Mouse (Mus musculus) intestine, embryonic 15.5 days (tissue): Measurements from ENCODE around the gene Kif5a. TPM values are rescaled to one million over a fixed set of nuclear protein-coding genes. Genes with fewer than 3 reads are reported as not detected.

Experiments
- ATAC-seq: fragments of 200-750 bp; cut with Nextera tagmentation; 2 replicates; pipeline ENCODE4 v1.8.0; 2017; ENCODE audit warnings: moderate TSS enrichment, moderate library complexity
- H3K27ac ChIP-seq: fragments of 300-500 bp; sonication (generic); 2 replicates; pipeline ENCODE4 v1.5.1; 2015; ENCODE audit warnings: mild to moderate bottlenecking, inconsistent platforms
- H3K27me3 ChIP-seq: fragments of 300-500 bp; sonication (generic); replicated peaks from 2 replicates; pipeline ENCODE4 v1.6.1; 2015; ENCODE audit warnings: inconsistent platforms
- H3K36me3 ChIP-seq: fragments of 300-500 bp; sonication (generic); 2 replicates; pipeline ENCODE4 v1.6.1; 2015; ENCODE audit warnings: inconsistent platforms
- H3K4me1 ChIP-seq: fragments of 300-500 bp; sonication (generic); replicated peaks from 2 replicates; pipeline ENCODE4 v1.6.1; 2015; ENCODE audit warnings: inconsistent platforms
- H3K4me2 ChIP-seq: fragments of 300-500 bp; sonication (generic); replicated peaks from 2 replicates; pipeline ENCODE4 v1.6.1; 2015; ENCODE audit warnings: mild to moderate bottlenecking, inconsistent platforms
- H3K4me3 ChIP-seq: fragments of 300-500 bp; sonication (generic); replicated peaks from 2 replicates; pipeline ENCODE4 v1.5.1; 2015; ENCODE audit warnings: inconsistent platforms
- H3K9ac ChIP-seq: fragments of 300-500 bp; sonication (generic); 2 replicates; pipeline ENCODE4 v1.6.1; 2015; ENCODE audit warnings: inconsistent platforms
- H3K9me3 ChIP-seq: fragments of 300-500 bp; sonication (generic); 2 replicates; pipeline ENCODE4 v1.6.1; 2016; ENCODE audit warnings: inconsistent platforms
- WGBS: fragments of 180-500 bp; shearing (Covaris S2); methylation state at CpG from one replicate; pipeline ENCODE4 v1.1.7; 2015; 5-methylcytosine and 5-hydroxymethylcytosine counted together
- polyA plus RNA-seq: library from polyadenylated mRNA; unstranded; fragments of >200 nt; fragmentation: Nextera tagmentation; extraction: Ambion mirVana; gene quantifications from 2 replicates; pipeline ENCODE4 v1.2.1, GENCODE M21; 2015

Kif5a gene
- polyA plus RNA-seq, 1 experiment from 2014 or later = 5.9 TPM

DNA sequence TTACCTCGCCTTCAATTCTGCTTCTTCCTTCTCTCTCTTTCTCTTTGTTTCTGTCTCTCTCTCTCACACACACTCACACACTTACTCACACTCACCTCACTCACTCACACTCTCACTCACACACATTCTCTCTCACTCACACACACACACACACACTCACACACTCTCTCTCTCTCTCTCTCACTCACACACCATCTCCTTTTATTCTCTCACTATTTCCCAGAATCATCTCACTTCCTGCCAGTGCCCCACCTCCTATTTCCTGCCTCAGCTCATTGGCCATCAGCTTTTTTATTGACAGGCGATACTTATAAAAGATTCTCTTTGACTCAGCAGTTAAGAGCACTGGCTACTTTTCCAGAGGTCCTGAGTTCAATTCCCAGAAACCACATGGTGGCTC, 44.8 kb downstream of the Kif5a start:
- Histone ChIP-seq H3K27me3 (no peaks in the 10 kb centered on the region), H3K4me3 (no peak overlapping the region), H3K4me2 (no peak overlapping the region), H3K4me1 (0 out of 2 replicates have a peak, but pooled peaks cover 3% of the 10 kb centered on the region), H3K9me3 (no peaks in the 10 kb centered on the region), H3K36me3 (no peaks in the 10 kb centered on the region), H3K9ac (no peak overlapping the region), H3K27ac (no peak overlapping the region)
- WGBS = 98% methylated on average over 2 of the region's 2 CpGs
- ATAC-seq = no peak

GRCm38 (mm10) chr10:127217177-127217576, 46.0 kb downstream of the Kif5a start:
- no peak for ATAC-seq
- H3K27ac ChIP-seq = no peak overlapping the region
- no peak overlapping the region for H3K9ac ChIP-seq
- 0 out of 2 replicates have a peak, but pooled peaks cover 3% of the 10 kb centered on the region for H3K4me1 ChIP-seq
- no peak overlapping the region for H3K4me2 ChIP-seq
- H3K36me3 ChIP-seq = no peaks in the 10 kb centered on the region
- no peak overlapping the region for H3K4me3 ChIP-seq
- H3K9me3 ChIP-seq = no peaks in the 10 kb centered on the region
- no peaks in the 10 kb centered on the region for H3K27me3 ChIP-seq

DNA sequence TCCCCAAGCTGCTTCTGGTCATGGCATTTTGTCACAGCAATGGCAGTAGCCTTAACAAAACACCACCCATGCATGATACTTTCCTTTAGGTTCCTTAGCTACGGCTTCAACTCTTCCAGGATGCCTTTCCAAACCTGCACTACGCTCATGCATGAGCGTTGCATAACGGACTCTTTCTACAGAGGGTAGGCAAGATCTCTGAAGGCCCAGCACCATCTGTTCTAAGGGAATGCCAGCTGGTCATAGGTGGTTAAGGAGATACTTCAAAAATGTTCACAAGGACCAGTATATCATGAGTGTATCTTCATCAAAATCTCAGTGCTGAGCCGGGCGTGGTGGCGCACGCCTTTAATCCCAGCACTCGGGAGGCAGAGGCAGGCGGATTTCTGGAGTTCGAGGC, 46.7 kb downstream of the Kif5a start:
- 0 out of 2 replicates have a peak, but pooled peaks cover 3% of the 10 kb centered on the region for H3K4me1 ChIP-seq
- no peak overlapping the region for H3K27ac ChIP-seq
- H3K27me3 ChIP-seq = no peaks in the 10 kb centered on the region
- H3K4me2 ChIP-seq = no peak overlapping the region
- H3K9me3 ChIP-seq = no peaks in the 10 kb centered on the region
- ATAC-seq = no peak
- no peak overlapping the region for H3K4me3 ChIP-seq
- no peak overlapping the region for H3K9ac ChIP-seq
- no peaks in the 10 kb centered on the region for H3K36me3 ChIP-seq
- WGBS = 94% methylated on average over 11 of the region's 11 CpGs

GRCm38 (mm10) chr10:127214422-127214803, 48.7 kb downstream of the Kif5a start:
- Histone ChIP-seq H3K27ac (no peak overlapping the region), H3K4me3 (no peak overlapping the region), H3K4me2 (no peak overlapping the region), H3K36me3 (no peaks in the 10 kb centered on the region), H3K9me3 (no peaks in the 10 kb centered on the region), H3K9ac (no peak overlapping the region), H3K4me1 (peaks cover 15% of the 10 kb centered on the region; the same call in 1 of the 2 replicates), H3K27me3 (no peaks in the 10 kb centered on the region)
- no peak; the same call in 1 of the 2 replicates for ATAC-seq
- WGBS = 18% methylated on average over 1 of the region's 1 CpGs

DNA sequence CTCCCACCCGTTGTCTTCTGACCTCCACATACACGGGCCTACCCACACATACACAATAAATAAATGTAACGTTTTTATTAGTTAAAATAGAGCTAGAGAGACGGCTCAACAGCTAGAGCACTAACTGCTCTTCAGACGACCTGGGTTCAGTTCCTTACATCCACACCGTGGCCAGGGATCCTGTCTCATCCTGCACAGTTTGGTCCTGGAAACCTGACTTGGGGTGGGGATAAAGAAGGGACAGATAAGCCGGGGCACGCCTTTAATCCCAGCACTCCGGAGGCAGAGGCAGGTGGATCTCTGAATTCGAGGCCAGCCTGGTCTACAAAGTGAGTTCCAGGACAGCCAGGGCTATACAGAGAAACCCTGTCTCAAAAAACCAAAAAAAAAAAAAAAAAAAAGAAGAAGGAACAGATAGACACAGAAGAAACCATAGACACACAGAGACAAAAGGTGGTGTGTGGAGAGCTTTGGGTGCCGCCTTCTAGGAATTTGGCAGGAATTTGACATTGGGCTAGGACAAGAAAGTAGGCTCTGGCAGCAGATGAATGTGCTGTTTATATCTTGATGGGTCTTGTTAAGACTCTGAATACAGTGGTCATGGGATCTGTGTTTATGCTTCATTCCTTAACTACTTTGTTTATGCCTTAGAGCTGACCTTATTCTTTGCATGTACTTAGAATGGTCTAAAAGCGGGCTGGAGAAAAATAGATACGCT, 49.3 kb downstream of the Kif5a start:
- Histone ChIP-seq H3K4me3 (no peak overlapping the region), H3K36me3 (no peaks in the 10 kb centered on the region), H3K9me3 (no peaks in the 10 kb centered on the region), H3K4me1 (peaks cover 15% of the 10 kb centered on the region; the same call in 1 of the 2 replicates), H3K4me2 (no peak overlapping the region), H3K9ac (no peak overlapping the region), H3K27ac (no peak overlapping the region), H3K27me3 (no peaks in the 10 kb centered on the region)
- ATAC-seq = no peak
- 76% methylated on average over 13 of the region's 13 CpGs for whole genome bisulfite sequencing

GRCm38 (mm10) chr10:127213272-127213671, 49.9 kb downstream of the Kif5a start:
- WGBS = 89% methylated on average over 8 of the region's 8 CpGs
- Histone ChIP-seq H3K4me3 (no peak overlapping the region), H3K4me2 (no peak overlapping the region), H3K4me1 (peaks cover 15% of the 10 kb centered on the region; the same call in 1 of the 2 replicates), H3K9me3 (no peaks in the 10 kb centered on the region), H3K27ac (no peak overlapping the region), H3K9ac (no peak overlapping the region), H3K36me3 (no peaks in the 10 kb centered on the region), H3K27me3 (no peaks in the 10 kb centered on the region)
- no peak for ATAC-seq

- peak within 1 kb of the TSS; percentile 85 for H3K4me2 ChIP-seq
- peaks cover 15% of the 10 kb centered on the region; the same call in 1 of the 2 replicates for H3K4me1 ChIP-seq
- ATAC-seq = peak; percentile 98
- H3K36me3 ChIP-seq = no peaks in the 10 kb centered on the region; the same call in 1 of the 2 replicates
- H3K9ac ChIP-seq = peak within 1 kb of the TSS; percentile 77
- H3K9me3 ChIP-seq = no peaks in the 10 kb centered on the region
- H3K27me3 ChIP-seq = no peaks in the 10 kb centered on the region
- WGBS = under 1% methylated on average over 46 of the region's 47 CpGs
- peak within 1 kb of the TSS; percentile 71 for H3K27ac ChIP-seq
- H3K4me3 ChIP-seq = peak within 1 kb of the TSS; percentile 79
These were observed 51.7 kb downstream of the Kif5a start, which contains the start of gene Pip4k2c for GRCm38 (mm10) chr10:127211414-127211854. Gene Pip4k2c, minus strand, starts transcription at chr10:127211585.

DNA sequence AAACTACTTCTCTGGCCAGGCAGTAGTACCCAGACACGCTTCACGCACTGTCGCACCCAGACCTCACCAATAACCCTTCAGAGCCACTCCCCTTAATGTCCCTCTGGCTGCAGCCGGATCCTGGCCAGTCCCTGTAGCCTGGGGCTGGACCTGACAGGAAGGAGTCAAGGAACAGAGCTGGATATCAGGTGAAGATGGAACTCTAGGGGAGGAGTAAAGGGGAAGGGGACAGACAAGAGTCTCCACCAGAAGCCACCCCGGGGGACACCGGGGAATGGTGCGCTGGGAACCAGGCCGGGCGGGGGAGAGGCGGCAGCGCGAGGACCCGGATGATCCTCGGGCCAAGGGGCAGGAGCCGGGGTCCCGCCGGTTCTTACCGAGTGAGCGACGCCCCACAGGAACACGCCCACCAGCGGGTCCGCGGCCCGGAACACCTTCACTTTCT, 52.2 kb downstream of the Kif5a start:
- H3K4me1 ChIP-seq = peaks cover 15% of the 10 kb centered on the region; the same call in 1 of the 2 replicates
- peak overlapping the region; percentile 77 for H3K9ac ChIP-seq
- WGBS = under 1% methylated on average over 23 of the region's 25 CpGs
- H3K9me3 ChIP-seq = no peaks in the 10 kb centered on the region
- peak overlapping the region; percentile 79 for H3K4me3 ChIP-seq
- no peaks in the 10 kb centered on the region; the same call in 1 of the 2 replicates for H3K36me3 ChIP-seq
- H3K27me3 ChIP-seq = no peaks in the 10 kb centered on the region
- peak; percentile 76 for ATAC-seq
- peak overlapping the region; percentile 85 for H3K4me2 ChIP-seq
- peak overlapping the region; percentile 71 for H3K27ac ChIP-seq

DNA sequence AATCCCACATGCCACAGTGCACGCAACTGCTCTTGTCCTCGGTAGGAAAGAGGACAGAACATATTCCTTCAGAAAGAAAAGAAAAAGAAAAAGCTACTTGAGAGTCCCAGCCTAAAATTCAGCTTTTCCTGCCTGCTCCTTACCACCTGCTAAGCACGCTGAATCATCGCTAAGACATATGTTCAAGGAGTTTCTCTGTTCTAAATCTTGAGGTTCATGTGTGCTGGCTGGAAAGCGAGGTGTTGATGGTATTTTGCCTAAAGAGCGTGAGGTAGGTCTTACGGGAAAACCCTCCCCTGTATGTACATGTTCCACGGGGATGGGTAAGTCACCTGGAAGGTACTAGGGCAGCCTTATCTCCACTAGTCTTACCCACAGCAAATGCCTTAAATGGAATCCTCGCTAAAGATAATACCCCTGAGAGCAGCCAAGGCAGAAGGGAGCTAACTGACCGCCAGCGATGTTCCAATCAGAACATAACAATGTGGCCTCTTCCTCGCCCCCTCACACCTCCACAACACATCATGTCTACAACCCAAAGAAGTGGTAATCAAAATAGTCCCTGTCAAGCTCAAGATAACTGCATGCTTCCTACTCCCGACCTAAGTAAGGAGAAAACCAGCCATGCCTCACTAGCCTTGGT, 53.1 kb downstream of the Kif5a start:
- 79% methylated on average over 13 of the region's 13 CpGs for WGBS
- H3K36me3 ChIP-seq = peaks cover 3% of the 10 kb centered on the region
- no peak for ATAC-seq
- peak overlapping the region; percentile 77; the same call in 1 of the 2 replicates for H3K9ac ChIP-seq
- H3K9me3 ChIP-seq = no peaks in the 10 kb centered on the region
- no peak overlapping the region for H3K27ac ChIP-seq
- H3K4me1 ChIP-seq = peaks cover 15% of the 10 kb centered on the region; the same call in 1 of the 2 replicates
- no peaks in the 10 kb centered on the region for H3K27me3 ChIP-seq
- peak overlapping the region; percentile 85 for H3K4me2 ChIP-seq
- H3K4me3 ChIP-seq = peak overlapping the region; percentile 79

DNA sequence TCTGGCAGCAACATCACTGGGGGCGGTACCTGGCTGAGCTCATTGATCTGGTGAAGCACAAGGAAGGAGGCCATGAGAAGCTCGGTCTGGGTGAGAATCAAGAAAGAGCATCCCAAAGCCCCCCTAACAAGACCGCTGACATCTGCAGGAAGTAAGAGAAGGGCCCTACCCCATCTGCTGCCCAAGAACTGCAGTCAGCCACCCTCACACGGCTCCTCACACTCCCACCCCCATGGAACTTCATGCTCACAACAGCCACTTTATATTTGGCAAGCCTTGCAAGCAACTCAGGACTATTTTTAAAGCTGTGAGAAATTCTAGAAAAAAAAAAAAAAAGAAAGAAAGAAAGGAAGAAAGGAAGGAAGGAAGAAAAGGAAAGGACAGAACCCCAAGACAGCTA, 54.2 kb downstream of the Kif5a start:
- Histone ChIP-seq H3K27ac (no peak overlapping the region), H3K4me2 (no peak overlapping the region), H3K4me1 (peaks cover 12% of the 10 kb centered on the region; the same call in 1 of the 2 replicates), H3K36me3 (peaks cover 7% of the 10 kb centered on the region), H3K27me3 (no peaks in the 10 kb centered on the region), H3K4me3 (no peak overlapping the region), H3K9ac (no peak overlapping the region), H3K9me3 (no peaks in the 10 kb centered on the region)
- ATAC-seq = no peak
- WGBS = 79% methylated on average over 4 of the region's 4 CpGs

DNA sequence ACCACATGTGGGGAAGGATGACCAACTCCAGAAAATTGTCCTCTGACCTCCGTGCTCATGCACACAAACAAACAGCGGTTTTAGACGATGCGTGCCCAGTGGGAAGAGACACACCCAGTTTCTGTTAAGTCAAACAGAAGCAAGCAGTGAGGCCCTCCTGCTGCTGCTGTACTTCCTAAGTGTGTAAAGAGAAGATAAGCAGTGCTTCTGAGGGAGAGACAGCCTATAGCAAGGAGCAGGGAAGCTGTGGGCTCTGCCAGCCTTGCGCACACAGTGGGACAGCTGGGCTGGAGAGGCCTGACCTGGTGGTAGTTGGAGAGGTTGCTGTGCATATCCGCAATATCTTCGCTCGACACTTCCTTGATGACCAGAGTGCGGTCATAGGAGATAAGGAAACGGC, 57.8 kb downstream of the Kif5a start:
- Histone ChIP-seq H3K9me3 (no peaks in the 10 kb centered on the region), H3K27ac (no peak overlapping the region), H3K36me3 (peaks cover 15% of the 10 kb centered on the region), H3K4me2 (no peak overlapping the region), H3K27me3 (no peaks in the 10 kb centered on the region), H3K4me1 (peaks cover 4% of the 10 kb centered on the region; the same call in 1 of the 2 replicates), H3K9ac (no peak overlapping the region), H3K4me3 (no peak overlapping the region)
- peak; percentile 83 for ATAC-seq
- WGBS = 81% methylated on average over 10 of the region's 10 CpGs

DNA sequence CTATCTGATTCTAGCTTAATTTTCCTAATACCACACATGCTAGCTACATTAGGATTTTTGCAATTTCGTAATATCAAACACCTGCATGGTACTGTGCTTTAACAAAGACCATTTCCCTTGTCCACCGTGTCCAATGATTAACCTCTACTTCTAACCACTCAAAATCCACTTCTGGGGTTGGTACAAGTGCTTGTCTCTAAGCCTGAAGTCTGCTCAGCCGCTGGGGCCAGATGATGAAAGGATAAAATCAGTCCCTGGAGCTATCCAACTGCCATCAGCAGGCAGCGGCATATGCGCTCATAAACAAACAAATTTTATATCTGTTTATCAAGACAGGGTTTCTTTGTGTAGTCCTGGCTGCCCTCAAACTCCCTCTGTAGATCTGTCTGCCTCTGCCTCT, 58.6 kb downstream of the Kif5a start:
- Histone ChIP-seq H3K9me3 (no peaks in the 10 kb centered on the region), H3K27ac (no peak overlapping the region), H3K4me1 (no peaks in the 10 kb centered on the region), H3K9ac (no peak overlapping the region), H3K4me3 (no peak overlapping the region), H3K4me2 (no peak overlapping the region), H3K27me3 (no peaks in the 10 kb centered on the region), H3K36me3 (peaks cover 15% of the 10 kb centered on the region)
- WGBS = 89% methylated on average over 5 of the region's 5 CpGs
- ATAC-seq = no peak
